Mouse (Mus musculus): ENCODE measurements around the gene Atxn10. TPM values are rescaled to one million over a fixed set of nuclear protein-coding genes. Genes with fewer than 3 reads are reported as not detected.
A peak's percentile ranks its signal among the peaks of the same experiment; 100 is the strongest.
"Not testable (repeated sequence)": the region's sequence is repeated elsewhere in the genome, so short reads cannot be mapped to it uniquely, and the experiment has no call there.

The Atxn10 gene
- polyA plus RNA-seq, 1 experiment from 2014 or later: 194 TPM

DNA sequence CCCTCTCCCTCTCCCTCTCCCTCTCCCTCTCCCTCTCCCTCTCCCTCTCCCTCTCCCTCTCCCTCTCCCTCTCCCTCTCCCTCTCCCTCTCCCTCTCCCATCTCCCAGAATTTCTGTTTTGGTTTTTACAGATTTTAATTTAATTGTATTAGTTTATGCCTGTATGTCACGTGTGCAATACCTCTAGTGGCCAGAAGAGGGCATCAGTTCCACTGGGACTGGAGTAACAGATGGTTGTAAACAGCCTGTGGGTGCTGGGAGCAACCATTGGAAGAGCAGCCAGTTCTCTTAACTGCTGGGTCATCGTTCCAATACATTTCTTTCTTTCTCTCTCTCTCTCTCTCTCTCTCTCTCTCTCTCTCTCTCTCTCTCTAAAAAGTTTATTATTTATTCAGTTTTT lies 7.6 kb upstream of the Atxn10 start:
- H3K27ac ChIP-seq (ENCODE audit: low read length); H3K9ac ChIP-seq (ENCODE audit: low read depth, low read length); H3K27me3 ChIP-seq (replicated peaks; ENCODE audit: control insufficient read depth, insufficient read depth, low read length); H3K4me1 ChIP-seq (ENCODE audit: control insufficient read depth, insufficient read depth, low read length); ATAC-seq; H3K36me3 ChIP-seq (ENCODE audit: control insufficient read depth, insufficient read depth, low read length); H3K4me3 ChIP-seq (ENCODE audit: low read length); H3K9me3 ChIP-seq (ENCODE audit: control insufficient read depth, low read length); H3K4me2 ChIP-seq (ENCODE audit: low read depth, low read length): not testable (repeated sequence)
- 77% methylated on average over 2 of the region's 2 CpGs for WGBS

DNA sequence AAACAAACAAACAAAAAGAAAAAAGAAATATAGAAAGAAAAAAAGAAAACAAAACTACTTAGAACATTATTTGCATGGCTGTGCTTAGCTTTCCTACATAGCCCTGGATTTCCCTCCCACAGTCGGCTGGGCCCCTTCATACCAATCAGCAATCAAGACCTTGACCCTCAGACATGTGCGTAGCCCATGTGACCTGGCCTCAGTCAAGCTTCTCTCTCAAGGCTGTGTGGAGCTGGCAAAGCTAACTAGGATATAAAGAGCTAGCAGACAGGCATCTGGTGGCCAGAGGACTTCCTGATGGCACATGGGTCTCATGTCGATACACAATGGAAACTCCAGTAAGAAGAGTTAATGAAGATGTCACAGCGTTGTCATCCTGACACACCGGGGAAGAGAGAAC lies 6.9 kb upstream of the Atxn10 start:
- Histone ChIP-seq H3K36me3 (ENCODE audit: control insufficient read depth, insufficient read depth, low read length) (no peaks in the 10 kb centered on the region), H3K9me3 (ENCODE audit: control insufficient read depth, low read length) (no peaks in the 10 kb centered on the region), H3K9ac (ENCODE audit: low read depth, low read length) (no peak overlapping the region), H3K4me1 (ENCODE audit: control insufficient read depth, insufficient read depth, low read length) (no peaks in the 10 kb centered on the region), H3K4me2 (ENCODE audit: low read depth, low read length) (no peak overlapping the region), H3K4me3 (ENCODE audit: low read length) (no peak overlapping the region), H3K27ac (ENCODE audit: low read length) (no peak overlapping the region), H3K27me3 (replicated peaks; ENCODE audit: control insufficient read depth, insufficient read depth, low read length) (no peaks in the 10 kb centered on the region)
- WGBS: 87% methylated on average over 5 of the region's 5 CpGs
- ATAC-seq: no peak

DNA sequence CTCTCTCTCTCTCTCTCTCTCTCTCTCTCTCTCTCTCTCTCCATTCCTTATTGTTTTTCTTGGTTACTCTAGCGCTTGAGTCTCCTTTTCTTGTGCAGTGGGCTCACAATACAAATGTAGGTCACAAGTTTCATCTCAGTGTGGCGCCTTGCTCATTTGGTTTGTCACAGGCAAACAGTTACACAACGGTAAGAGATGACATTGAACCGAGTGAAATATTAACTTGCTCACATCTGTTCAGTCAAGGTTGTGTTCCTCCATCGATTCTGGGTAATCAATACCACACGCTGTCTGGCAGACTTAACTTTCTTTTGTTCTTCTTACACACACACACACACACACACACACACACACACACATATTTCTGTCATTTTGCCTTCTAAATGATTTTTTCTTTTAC lies 6.0 kb upstream of the Atxn10 start:
- H3K4me3 ChIP-seq (ENCODE audit: low read length): no peak overlapping the region
- 0 out of 2 replicates have a peak, but pooled peaks have one; percentile 31 for ATAC-seq
- H3K9me3 ChIP-seq (ENCODE audit: control insufficient read depth, low read length): no peaks in the 10 kb centered on the region
- H3K9ac ChIP-seq (ENCODE audit: low read depth, low read length): no peak overlapping the region
- no peak overlapping the region for H3K27ac ChIP-seq (ENCODE audit: low read length)
- H3K4me1 ChIP-seq (ENCODE audit: control insufficient read depth, insufficient read depth, low read length): no peaks in the 10 kb centered on the region
- H3K4me2 ChIP-seq (ENCODE audit: low read depth, low read length): no peak overlapping the region
- no peaks in the 10 kb centered on the region for H3K27me3 ChIP-seq (replicated peaks; ENCODE audit: control insufficient read depth, insufficient read depth, low read length)
- 68% methylated on average over 6 of the region's 6 CpGs for WGBS
- H3K36me3 ChIP-seq (ENCODE audit: control insufficient read depth, insufficient read depth, low read length): no peaks in the 10 kb centered on the region

DNA sequence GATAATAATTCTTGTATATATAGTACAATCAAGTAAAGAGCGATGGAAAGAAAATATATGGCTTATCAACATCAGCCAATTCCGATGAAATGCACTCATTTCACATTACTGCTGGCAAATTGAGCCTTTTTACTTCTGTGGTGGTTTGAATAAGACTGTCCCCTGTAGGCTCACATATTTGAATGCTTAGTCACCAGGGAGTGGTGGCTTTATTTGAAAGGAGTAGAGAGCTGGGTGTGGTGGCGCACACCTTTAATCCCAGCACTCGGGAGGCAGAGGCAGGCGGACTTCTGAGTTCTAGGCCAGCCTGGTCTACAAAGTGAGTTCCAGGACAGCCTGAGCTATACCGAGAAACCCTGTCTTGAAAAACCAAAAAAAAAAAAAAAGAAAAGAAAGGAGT lies 2.5 kb upstream of the Atxn10 start:
- ATAC-seq; H3K27me3 ChIP-seq (replicated peaks; ENCODE audit: control insufficient read depth, insufficient read depth, low read length); H3K9ac ChIP-seq (ENCODE audit: low read depth, low read length); H3K9me3 ChIP-seq (ENCODE audit: control insufficient read depth, low read length); H3K4me3 ChIP-seq (ENCODE audit: low read length); H3K27ac ChIP-seq (ENCODE audit: low read length); H3K4me2 ChIP-seq (ENCODE audit: low read depth, low read length); H3K36me3 ChIP-seq (ENCODE audit: control insufficient read depth, insufficient read depth, low read length); H3K4me1 ChIP-seq (ENCODE audit: control insufficient read depth, insufficient read depth, low read length): not testable (repeated sequence)
- 90% methylated on average over 6 of the region's 6 CpGs for WGBS

DNA sequence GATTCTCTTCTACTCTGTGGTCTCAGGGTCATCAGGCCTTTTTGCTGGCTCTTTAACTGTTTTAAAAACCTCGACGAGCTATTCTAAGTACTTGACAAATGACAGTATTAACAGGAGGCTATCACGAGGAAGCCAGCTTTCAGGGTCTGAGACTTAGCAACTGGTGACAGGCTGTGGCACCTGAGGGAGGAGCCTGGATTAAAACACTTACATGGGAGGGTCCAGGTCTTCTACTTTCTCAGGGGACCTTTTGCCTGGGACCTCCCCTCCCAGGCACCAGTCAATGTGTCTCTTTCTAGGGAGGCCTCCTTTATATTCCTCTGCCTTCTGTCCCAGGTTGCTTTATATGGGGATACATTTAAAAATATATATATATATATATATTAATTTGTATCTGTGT lies 1.8 kb upstream of the Atxn10 start:
- H3K9ac ChIP-seq (ENCODE audit: low read depth, low read length): no peak overlapping the region
- WGBS: 45% methylated on average over 3 of the region's 3 CpGs
- H3K4me2 ChIP-seq (ENCODE audit: low read depth, low read length): no peak overlapping the region
- H3K9me3 ChIP-seq (ENCODE audit: control insufficient read depth, low read length): no peaks in the 10 kb centered on the region
- H3K27me3 ChIP-seq (replicated peaks; ENCODE audit: control insufficient read depth, insufficient read depth, low read length): no peaks in the 10 kb centered on the region
- H3K4me3 ChIP-seq (ENCODE audit: low read length): no peak overlapping the region
- H3K36me3 ChIP-seq (ENCODE audit: control insufficient read depth, insufficient read depth, low read length): no peaks in the 10 kb centered on the region
- peaks cover 7% of the 10 kb centered on the region; the same call in 1 of the 2 replicates for H3K4me1 ChIP-seq (ENCODE audit: control insufficient read depth, insufficient read depth, low read length)
- ATAC-seq: no peak
- H3K27ac ChIP-seq (ENCODE audit: low read length): no peak overlapping the region

DNA sequence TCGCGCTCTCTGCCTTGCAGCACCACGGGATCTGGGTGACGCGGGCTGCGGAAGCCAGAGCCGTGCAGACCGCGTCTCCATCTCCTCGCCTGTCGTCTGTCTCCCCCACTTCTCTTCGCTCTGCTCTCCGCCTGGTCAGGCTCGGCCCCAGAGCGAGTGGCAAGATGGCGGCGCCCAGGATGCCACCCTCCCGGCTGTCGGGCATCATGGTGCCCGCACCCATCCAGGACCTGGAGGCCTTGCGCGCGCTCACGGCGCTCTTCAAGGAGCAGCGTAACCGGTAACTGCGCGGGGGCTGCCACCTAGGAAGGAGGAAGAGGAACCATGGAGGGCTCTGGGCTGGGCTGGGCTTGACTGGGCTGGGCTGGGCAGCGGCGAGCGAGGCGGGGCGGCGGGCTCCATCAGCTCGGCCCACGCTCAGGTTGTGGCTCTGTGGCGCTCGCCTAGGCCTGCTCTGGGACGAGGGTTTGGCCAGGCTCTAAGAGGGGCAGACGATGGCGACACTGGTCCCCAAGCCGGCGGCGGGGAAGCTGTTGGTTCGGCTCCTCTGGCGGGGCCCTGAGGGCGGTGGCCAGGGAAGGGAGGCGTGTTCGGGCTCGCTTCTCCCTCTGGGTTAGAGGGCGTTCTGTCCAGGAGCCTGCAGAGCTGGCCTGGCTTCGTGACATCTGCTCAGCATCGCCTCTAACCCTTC lies 401 bp downstream of the Atxn10 start:
- H3K4me2 ChIP-seq (ENCODE audit: low read depth, low read length): peak overlapping the region; percentile 53
- H3K9me3 ChIP-seq (ENCODE audit: control insufficient read depth, low read length): no peaks in the 10 kb centered on the region
- no peaks in the 10 kb centered on the region for H3K36me3 ChIP-seq (ENCODE audit: control insufficient read depth, insufficient read depth, low read length)
- peak overlapping the region; percentile 94 for H3K9ac ChIP-seq (ENCODE audit: low read depth, low read length)
- WGBS: under 1% methylated on average over 51 of the region's 54 CpGs
- peak; percentile 94 for ATAC-seq
- peak overlapping the region; percentile 80 for H3K4me3 ChIP-seq (ENCODE audit: low read length)
- peak overlapping the region; percentile 96 for H3K27ac ChIP-seq (ENCODE audit: low read length)
- no peaks in the 10 kb centered on the region for H3K27me3 ChIP-seq (replicated peaks; ENCODE audit: control insufficient read depth, insufficient read depth, low read length)
- H3K4me1 ChIP-seq (ENCODE audit: control insufficient read depth, insufficient read depth, low read length): peaks cover 7% of the 10 kb centered on the region; the same call in 1 of the 2 replicates

DNA sequence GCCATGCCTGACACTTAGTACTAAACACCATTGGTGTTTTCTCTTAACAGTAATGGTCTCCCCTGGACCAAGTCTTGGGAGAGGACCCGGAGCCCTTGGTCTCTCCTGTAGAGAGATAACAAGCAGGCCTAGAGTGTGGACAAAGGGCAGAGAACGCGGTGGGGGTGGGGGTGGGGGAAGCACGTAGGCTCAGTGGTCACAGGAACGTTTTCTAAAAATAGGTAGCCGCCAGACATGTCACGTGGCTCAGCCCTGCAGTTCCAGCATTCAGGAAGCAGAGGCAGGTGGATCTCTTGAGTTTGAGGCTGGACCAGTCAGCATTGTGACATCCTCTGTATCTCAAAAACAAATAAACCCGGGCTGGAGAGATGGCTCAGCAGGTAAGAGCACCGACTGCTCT lies 1.2 kb downstream of the Atxn10 start:
- Histone ChIP-seq H3K27me3 (replicated peaks; ENCODE audit: control insufficient read depth, insufficient read depth, low read length) (no peaks in the 10 kb centered on the region), H3K4me2 (ENCODE audit: low read depth, low read length) (peak overlapping the region; percentile 53), H3K36me3 (ENCODE audit: control insufficient read depth, insufficient read depth, low read length) (no peaks in the 10 kb centered on the region), H3K9ac (ENCODE audit: low read depth, low read length) (peak overlapping the region; percentile 94), H3K9me3 (ENCODE audit: control insufficient read depth, low read length) (no peaks in the 10 kb centered on the region), H3K4me1 (ENCODE audit: control insufficient read depth, insufficient read depth, low read length) (peaks cover 7% of the 10 kb centered on the region; the same call in 1 of the 2 replicates), H3K4me3 (ENCODE audit: low read length) (peak overlapping the region; percentile 80), H3K27ac (ENCODE audit: low read length) (peak overlapping the region; percentile 96)
- WGBS: 38% methylated on average over 9 of the region's 9 CpGs
- ATAC-seq: peak; percentile 25; the same call in 1 of the 2 replicates

DNA sequence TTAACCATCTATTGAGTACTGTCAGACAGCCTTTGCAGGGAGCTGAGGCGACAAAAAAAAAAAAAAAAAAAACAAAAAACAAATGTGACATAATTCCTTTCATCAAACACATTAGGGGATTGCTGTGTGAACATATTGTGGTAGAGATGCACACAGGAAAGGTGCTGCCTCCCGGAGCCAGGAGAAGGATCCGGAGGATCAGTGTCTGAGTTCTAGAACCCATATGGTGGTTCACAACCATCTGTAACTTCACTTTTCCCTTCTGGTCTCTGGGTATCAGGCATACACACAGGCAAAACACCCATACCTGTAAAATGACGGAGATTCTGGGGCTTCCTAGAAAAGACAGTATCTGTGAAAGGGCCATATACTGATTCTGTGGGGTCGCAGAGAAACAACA lies 1.9 kb downstream of the Atxn10 start:
- Histone ChIP-seq H3K4me1 (ENCODE audit: control insufficient read depth, insufficient read depth, low read length) (peaks cover 8% of the 10 kb centered on the region; the same call in 1 of the 2 replicates), H3K9me3 (ENCODE audit: control insufficient read depth, low read length) (no peaks in the 10 kb centered on the region), H3K27me3 (replicated peaks; ENCODE audit: control insufficient read depth, insufficient read depth, low read length) (no peaks in the 10 kb centered on the region), H3K4me3 (ENCODE audit: low read length) (no peak overlapping the region), H3K36me3 (ENCODE audit: control insufficient read depth, insufficient read depth, low read length) (no peaks in the 10 kb centered on the region), H3K9ac (ENCODE audit: low read depth, low read length) (no peak overlapping the region), H3K4me2 (ENCODE audit: low read depth, low read length) (no peak overlapping the region), H3K27ac (ENCODE audit: low read length) (no peak overlapping the region)
- WGBS: 89% methylated on average over 5 of the region's 5 CpGs
- ATAC-seq: no peak

DNA sequence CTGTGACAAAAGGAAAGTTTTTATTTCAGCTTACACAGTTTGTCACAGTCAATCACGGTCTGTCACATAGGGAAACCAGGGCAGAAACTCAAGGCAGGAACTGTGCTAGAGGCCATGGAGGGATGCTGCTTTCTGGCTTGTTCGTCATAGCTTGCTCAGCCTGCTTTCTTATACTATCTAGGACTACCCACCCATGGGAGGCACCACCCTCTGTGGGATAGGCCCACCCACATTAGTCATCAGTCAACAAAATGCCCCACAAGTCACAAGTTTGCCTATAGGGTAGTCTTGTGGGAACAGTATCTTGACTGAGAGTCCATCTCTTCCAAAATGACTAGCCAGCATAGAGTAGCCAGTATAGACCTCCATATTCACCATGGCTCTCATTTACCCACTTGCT lies 6.2 kb downstream of the Atxn10 start:
- H3K9ac ChIP-seq (ENCODE audit: low read depth, low read length): no peak overlapping the region
- ATAC-seq: no peak
- H3K27me3 ChIP-seq (replicated peaks; ENCODE audit: control insufficient read depth, insufficient read depth, low read length): no peaks in the 10 kb centered on the region
- H3K4me1 ChIP-seq (ENCODE audit: control insufficient read depth, insufficient read depth, low read length): peaks cover 10% of the 10 kb centered on the region
- H3K36me3 ChIP-seq (ENCODE audit: control insufficient read depth, insufficient read depth, low read length): no peaks in the 10 kb centered on the region
- 84% methylated on average over 2 of the region's 2 CpGs for WGBS
- H3K4me3 ChIP-seq (ENCODE audit: low read length): no peak overlapping the region
- H3K4me2 ChIP-seq (ENCODE audit: low read depth, low read length): no peak overlapping the region
- no peaks in the 10 kb centered on the region for H3K9me3 ChIP-seq (ENCODE audit: control insufficient read depth, low read length)
- H3K27ac ChIP-seq (ENCODE audit: low read length): no peak overlapping the region

DNA sequence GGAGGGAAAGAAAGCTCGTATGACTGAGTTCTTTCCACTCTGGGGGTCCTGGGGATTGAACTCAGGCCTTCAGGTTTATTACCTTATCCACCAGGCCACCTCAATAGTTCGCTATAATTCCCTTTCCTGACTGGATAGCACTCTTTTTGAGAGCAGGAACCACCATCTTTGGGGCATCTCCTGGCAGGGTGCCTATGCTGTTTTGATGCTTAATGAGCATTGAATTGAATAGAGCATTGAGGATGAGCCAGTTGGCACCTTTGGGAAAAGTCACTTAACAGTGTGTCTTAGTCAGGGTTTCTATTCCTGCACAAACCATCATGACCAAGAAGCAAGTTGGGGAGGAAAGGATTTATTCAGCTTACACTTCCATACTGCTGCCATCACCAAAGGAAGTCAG lies 8.6 kb downstream of the Atxn10 start:
- H3K36me3 ChIP-seq (ENCODE audit: control insufficient read depth, insufficient read depth, low read length): no peaks in the 10 kb centered on the region
- no peaks in the 10 kb centered on the region for H3K9me3 ChIP-seq (ENCODE audit: control insufficient read depth, low read length)
- no peaks in the 10 kb centered on the region for H3K27me3 ChIP-seq (replicated peaks; ENCODE audit: control insufficient read depth, insufficient read depth, low read length)
- H3K4me1 ChIP-seq (ENCODE audit: control insufficient read depth, insufficient read depth, low read length): peaks cover 12% of the 10 kb centered on the region
- 60% methylated on average over 2 of the region's 2 CpGs for WGBS
- H3K4me3 ChIP-seq (ENCODE audit: low read length): no peak overlapping the region
- no peak for ATAC-seq
- no peak overlapping the region for H3K27ac ChIP-seq (ENCODE audit: low read length)
- H3K9ac ChIP-seq (ENCODE audit: low read depth, low read length): no peak overlapping the region
- no peak overlapping the region for H3K4me2 ChIP-seq (ENCODE audit: low read depth, low read length)

Measured in intestine, embryonic 16.5 days (tissue).